Mouse (Mus musculus): ENCODE results near the gene Phf14. TPM values are rescaled to one million over a fixed set of nuclear protein-coding genes. Genes with fewer than 3 reads are reported as not detected.
A peak's percentile ranks its signal among the peaks of the same experiment; 100 is the strongest.
"Not testable (repeated sequence)": the region's sequence is repeated elsewhere in the genome, so short reads cannot be mapped to it uniquely, and the experiment has no call there.

Gene Phf14
- polyA plus RNA-seq, 1 experiment from 2014 or later: 72.2 TPM

GRCm38 (mm10) chr6:12116926-12117818 is 209.6 kb downstream of the Phf14 start:
- ATAC-seq (ENCODE audit: low read depth): peak; percentile 53; the same call in 1 of the 2 replicates
- H3K36me3 ChIP-seq (ENCODE audit: control insufficient read depth, insufficient read depth, low read length): no peaks in the 10 kb centered on the region

DNA sequence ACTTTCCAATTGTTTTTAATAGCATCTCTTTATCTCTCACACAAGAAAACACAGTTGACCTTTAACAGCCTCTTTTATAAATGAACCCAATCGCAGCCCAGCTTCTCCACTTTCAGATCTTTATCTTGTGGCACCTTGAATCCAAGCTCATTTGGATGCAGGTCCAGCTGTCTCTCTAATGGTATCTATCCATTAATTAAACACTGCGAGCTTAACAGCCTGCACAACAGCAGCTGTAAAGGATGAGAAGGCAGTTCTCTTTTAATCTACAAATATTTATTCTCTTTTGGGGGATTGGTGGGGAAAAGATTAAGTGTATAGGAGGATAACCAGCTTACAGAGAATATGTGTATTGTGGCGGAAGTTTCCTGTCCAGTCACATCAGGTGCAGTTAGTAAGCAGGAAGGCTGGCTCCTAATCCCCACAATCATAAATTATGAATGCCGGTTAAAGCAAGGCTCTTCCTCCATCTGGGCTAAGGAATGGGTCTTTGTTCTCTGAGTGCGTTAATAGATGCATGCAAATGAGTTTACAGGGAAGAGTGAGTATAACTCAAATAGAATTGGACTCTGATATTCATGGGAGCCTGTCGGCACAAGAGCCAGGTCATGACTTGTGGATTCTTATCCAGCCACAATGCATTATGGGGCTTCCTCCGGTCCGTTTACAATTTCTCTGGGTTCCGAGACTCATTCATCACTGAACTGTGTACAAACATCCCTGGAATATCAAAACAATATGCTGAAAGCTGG is 210.4 kb downstream of the Phf14 start:
- Histone ChIP-seq H3K36me3 (ENCODE audit: control insufficient read depth, insufficient read depth, low read length) (no peaks in the 10 kb centered on the region), H3K4me2 (ENCODE audit: low read depth, low read length) (no peak overlapping the region), H3K9ac (ENCODE audit: low read depth, low read length) (no peak overlapping the region), H3K27ac (replicated peaks; ENCODE audit: low read depth, low read length) (no peak overlapping the region), H3K4me3 (ENCODE audit: low read depth, low read length) (no peak overlapping the region), H3K4me1 (ENCODE audit: control insufficient read depth, insufficient read depth, low read length) (0 out of 2 replicates have a peak, but pooled peaks cover 6% of the 10 kb centered on the region), H3K9me3 (ENCODE audit: control insufficient read depth, low read length) (no peaks in the 10 kb centered on the region), H3K27me3 (replicated peaks; ENCODE audit: control insufficient read depth, insufficient read depth, low read length) (no peaks in the 10 kb centered on the region)
- 62% methylated on average over 9 of the region's 9 CpGs for WGBS
- ATAC-seq (ENCODE audit: low read depth) (no peak), DNase-seq (ENCODE audit: low spot score) (no peak)

More at GRCm38 (mm10) chr6:12116926-12117818, 209.6 kb downstream of the Phf14 start:
- no peak overlapping the region for H3K9ac ChIP-seq (ENCODE audit: low read depth, low read length)
- H3K27me3 ChIP-seq (replicated peaks; ENCODE audit: control insufficient read depth, insufficient read depth, low read length): no peaks in the 10 kb centered on the region
- no peak overlapping the region for H3K4me3 ChIP-seq (ENCODE audit: low read depth, low read length)
- 25% methylated on average over 11 of the region's 11 CpGs for WGBS
- H3K4me2 ChIP-seq (ENCODE audit: low read depth, low read length): no peak overlapping the region
- peak; percentile 40 for DNase-seq (ENCODE audit: low spot score)
- H3K27ac ChIP-seq (replicated peaks; ENCODE audit: low read depth, low read length): no peak overlapping the region
- H3K9me3 ChIP-seq (ENCODE audit: control insufficient read depth, low read length): no peaks in the 10 kb centered on the region
- 0 out of 2 replicates have a peak, but pooled peaks cover 6% of the 10 kb centered on the region for H3K4me1 ChIP-seq (ENCODE audit: control insufficient read depth, insufficient read depth, low read length)

DNA sequence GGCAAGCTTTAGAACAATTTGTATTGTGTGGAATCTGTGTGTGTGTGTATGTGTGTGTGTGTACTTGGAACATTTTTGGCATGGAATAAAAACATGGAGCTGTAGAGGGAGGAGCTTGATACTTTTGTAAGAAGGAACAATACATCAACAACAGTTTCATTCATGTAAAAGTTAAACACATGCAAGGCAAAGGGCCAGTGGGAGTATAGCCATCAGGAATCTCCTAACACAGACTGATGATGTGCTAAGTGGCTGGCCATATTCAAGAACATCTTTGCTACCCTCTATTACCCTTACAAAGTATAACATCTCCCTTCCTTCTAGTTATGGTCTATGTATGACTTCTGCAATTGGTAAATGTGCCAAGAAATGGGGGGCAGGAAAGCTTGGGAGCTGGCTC is 215.2 kb downstream of the Phf14 start:
- ATAC-seq (ENCODE audit: low read depth): no peak
- Histone ChIP-seq H3K4me1 (ENCODE audit: control insufficient read depth, insufficient read depth, low read length) (no peaks in the 10 kb centered on the region), H3K9ac (ENCODE audit: low read depth, low read length) (no peak overlapping the region), H3K27me3 (replicated peaks; ENCODE audit: control insufficient read depth, insufficient read depth, low read length) (no peaks in the 10 kb centered on the region), H3K4me2 (ENCODE audit: low read depth, low read length) (no peak overlapping the region), H3K36me3 (ENCODE audit: control insufficient read depth, insufficient read depth, low read length) (no peaks in the 10 kb centered on the region), H3K9me3 (ENCODE audit: control insufficient read depth, low read length) (no peaks in the 10 kb centered on the region), H3K27ac (replicated peaks; ENCODE audit: low read depth, low read length) (no peak overlapping the region), H3K4me3 (ENCODE audit: low read depth, low read length) (no peak overlapping the region)
- no peak for DNase-seq (ENCODE audit: low spot score)

DNA sequence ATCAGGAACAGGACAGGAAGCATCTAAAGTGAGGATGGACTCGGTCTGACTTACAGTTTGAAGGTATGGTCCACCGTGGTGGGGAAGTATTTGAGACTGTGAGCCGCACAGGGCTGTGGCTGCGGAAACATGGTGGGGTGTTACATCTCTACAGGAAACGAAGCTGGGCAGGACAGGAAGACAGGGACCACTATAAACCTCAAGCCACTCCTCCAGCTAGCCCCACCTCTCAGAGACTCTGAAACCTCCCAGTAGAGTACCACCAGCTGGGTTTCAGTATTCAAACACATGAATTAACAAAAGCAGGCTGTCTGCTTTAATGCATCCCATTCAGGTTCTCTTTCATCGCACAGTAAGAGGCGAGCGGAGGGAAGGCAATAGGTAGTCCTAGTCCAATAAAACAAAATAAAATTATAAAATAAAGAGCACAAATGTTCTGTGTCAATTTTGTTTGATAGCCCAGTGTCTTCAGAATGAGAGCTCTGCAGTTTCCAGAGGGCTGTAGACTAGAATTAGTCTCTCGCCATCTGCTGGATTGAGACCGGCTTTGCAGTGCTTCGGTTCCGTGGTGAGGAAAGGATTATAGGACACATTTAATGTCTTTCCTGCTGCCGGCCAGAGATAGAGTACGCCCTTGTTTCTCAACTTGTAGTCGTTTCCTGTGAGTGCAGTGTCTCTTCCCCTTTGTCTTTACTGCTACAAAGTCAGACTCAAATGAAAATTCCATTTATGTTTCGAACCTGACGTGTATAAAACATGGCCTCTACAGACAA is 217.6 kb downstream of the Phf14 start:
- peak overlapping the region; percentile 31 for H3K4me2 ChIP-seq (ENCODE audit: low read depth, low read length)
- no peak overlapping the region for H3K9ac ChIP-seq (ENCODE audit: low read depth, low read length)
- no peaks in the 10 kb centered on the region for H3K36me3 ChIP-seq (ENCODE audit: control insufficient read depth, insufficient read depth, low read length)
- no peaks in the 10 kb centered on the region for H3K9me3 ChIP-seq (ENCODE audit: control insufficient read depth, low read length)
- no peaks in the 10 kb centered on the region for H3K4me1 ChIP-seq (ENCODE audit: control insufficient read depth, insufficient read depth, low read length)
- no peak overlapping the region for H3K27ac ChIP-seq (replicated peaks; ENCODE audit: low read depth, low read length)
- H3K4me3 ChIP-seq (ENCODE audit: low read depth, low read length): no peak overlapping the region
- DNase-seq (ENCODE audit: low spot score) (peak; percentile 85), ATAC-seq (ENCODE audit: low read depth) (peak; percentile 78; the same call in 1 of the 2 replicates)
- H3K27me3 ChIP-seq (replicated peaks; ENCODE audit: control insufficient read depth, insufficient read depth, low read length): no peaks in the 10 kb centered on the region
- WGBS: 28% methylated on average over 17 of the region's 17 CpGs

DNA sequence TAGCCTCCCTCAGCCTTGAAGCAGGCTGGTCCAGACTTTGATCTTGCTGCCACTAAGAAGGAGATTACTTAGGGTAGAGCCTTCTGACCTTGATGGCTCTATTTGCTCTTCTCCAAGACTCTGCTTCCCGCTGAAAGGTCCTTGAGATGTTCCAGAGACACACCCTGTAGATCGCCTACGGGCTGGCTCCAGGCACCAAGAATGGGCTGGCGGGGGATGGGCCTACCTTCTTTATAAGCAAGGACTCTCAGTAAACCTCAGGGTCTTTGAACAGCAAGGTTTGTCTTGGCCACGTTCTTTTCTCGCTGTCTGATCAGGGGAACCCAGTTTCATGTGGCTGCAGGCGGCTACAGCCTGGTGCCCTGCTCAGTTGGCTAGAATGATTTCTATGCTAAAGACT is 219.0 kb downstream of the Phf14 start:
- not testable (repeated sequence) for DNase-seq (ENCODE audit: low spot score); H3K4me3 ChIP-seq (ENCODE audit: low read depth, low read length); H3K9me3 ChIP-seq (ENCODE audit: control insufficient read depth, low read length); H3K4me2 ChIP-seq (ENCODE audit: low read depth, low read length); H3K27ac ChIP-seq (replicated peaks; ENCODE audit: low read depth, low read length); ATAC-seq (ENCODE audit: low read depth); H3K36me3 ChIP-seq (ENCODE audit: control insufficient read depth, insufficient read depth, low read length); H3K27me3 ChIP-seq (replicated peaks; ENCODE audit: control insufficient read depth, insufficient read depth, low read length); H3K9ac ChIP-seq (ENCODE audit: low read depth, low read length); H3K4me1 ChIP-seq (ENCODE audit: control insufficient read depth, insufficient read depth, low read length)
- 82% methylated on average over 7 of the region's 7 CpGs for WGBS

DNA sequence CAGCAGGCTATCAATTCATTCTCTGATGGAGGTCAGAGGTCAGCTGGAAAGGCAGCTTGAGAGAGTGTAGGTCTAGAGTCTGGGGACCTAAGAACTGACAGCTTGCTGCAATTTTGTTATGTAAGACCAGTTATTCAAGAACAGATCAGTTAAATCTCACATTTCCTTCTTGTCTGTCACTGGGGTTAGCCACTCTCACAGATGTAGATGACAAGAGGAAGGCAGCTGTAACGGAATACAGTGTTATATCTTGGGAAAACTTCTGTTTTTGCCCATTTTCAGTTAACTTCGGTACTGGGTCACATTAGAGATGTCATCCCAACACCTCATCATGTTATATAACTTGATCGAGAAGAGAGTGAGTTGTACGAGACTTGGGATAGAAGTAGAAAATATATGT is 219.7 kb downstream of the Phf14 start:
- Histone ChIP-seq H3K4me2 (ENCODE audit: low read depth, low read length) (no peak overlapping the region), H3K9ac (ENCODE audit: low read depth, low read length) (no peak overlapping the region), H3K4me3 (ENCODE audit: low read depth, low read length) (no peak overlapping the region), H3K36me3 (ENCODE audit: control insufficient read depth, insufficient read depth, low read length) (no peaks in the 10 kb centered on the region), H3K27me3 (replicated peaks; ENCODE audit: control insufficient read depth, insufficient read depth, low read length) (no peaks in the 10 kb centered on the region), H3K9me3 (ENCODE audit: control insufficient read depth, low read length) (no peaks in the 10 kb centered on the region), H3K4me1 (ENCODE audit: control insufficient read depth, insufficient read depth, low read length) (no peaks in the 10 kb centered on the region), H3K27ac (replicated peaks; ENCODE audit: low read depth, low read length) (no peak overlapping the region)
- 74% methylated on average over 4 of the region's 4 CpGs for WGBS
- ATAC-seq (ENCODE audit: low read depth): no peak
- no peak for DNase-seq (ENCODE audit: low spot score)

Other genes with a start within 250 kb of the Phf14 start
- gene Ndufa4, start 312 bp upstream of the Phf14 start, polyA plus RNA-seq (2014; fragmentation: Nextera tagmentation; extraction: Ambion mirVana): 847 and 957 TPM in 2 replicates